10 mouse cellular contexts compared by ENCODE assay signal in genomic region chr8:85513283-85513682, GRCm38 (mm10). TPM values are rescaled to one million over a fixed set of nuclear protein-coding genes. Genes with fewer than 3 reads are reported as not detected.
A peak's percentile ranks its signal among the peaks of the same experiment; 100 is the strongest.
DNase-seq lines count a peak whose midpoint lies in the region; ATAC-seq and TF ChIP-seq lines count a peak whose summit lies in the region.
"Had no signal": no experiment of that assay in that cellular context is flagged by ENCODE, and none has a peak within 500 bp of the region (broad histone marks: within the 10 kb centered on the region; RNA-seq: fewer than 3 reads in every experiment).

No protein-coding gene starts in this region.

- no peak overlapping the region for H3K4me3 ChIP-seq in lung, adult 2 months (replicated peaks; ENCODE audit: extremely low read depth, low read depth, low read length)
- H3K4me3 ChIP-seq: forebrain, embryonic 13.5 days had no signal

- WGBS in lung, adult 2 months, result 51% methylated on average over 4 of the region's 4 CpGs

- TF ChIP-seq CTCF in lung, adult 2 months (IDR thresholded peaks at IDR 0.05; ENCODE audit: insufficient read depth, low read length), result no peak

- no peak for ATAC-seq in monocyte, adult 5-6 weeks (replicated peaks; ENCODE audit: insufficient number of reproducible peaks, low FRiP score, low TSS enrichment, poor library complexity, severe bottlenecking)
- ATAC-seq: forebrain, embryonic 13.5 days had no signal

- H3K4me1 ChIP-seq in lung, adult 2 months (ENCODE audit: control insufficient read depth, insufficient read depth, low read length), result no peaks in the 10 kb centered on the region
- H3K4me1 ChIP-seq: forebrain, embryonic 13.5 days had no signal

- no peak for TF ChIP-seq POLR2A in lung, adult 2 months (IDR thresholded peaks at IDR 0.05; ENCODE audit: borderline replicate concordance, extremely low read depth, low read depth, low read length)

- intact Hi-C loops in gastrocnemius, postnatal 14 days (cut with DNase I; ENCODE audit: low total_unique reads), result no loop called here

- peak; percentile 79 for DNase-seq in gastrocnemius, adult 18-20 months (ENCODE audit: low spot score)
- DNase-seq in gastrocnemius, postnatal 14 days, result no peak
- peak; percentile 14 for DNase-seq in lung, adult 2 months
- DNase-seq in lung, postnatal 4 days, result no peak
- DNase-seq in gastrocnemius, postnatal 25 days, result peak; percentile 75
- DNase-seq in skeletal muscle tissue, adult 2 months (ENCODE audit: low read depth, low spot score), result peak; percentile 90
- DNase-seq: cerebellum, adult 9-10 months; thymus, postnatal 25 days had no signal

RNA-seq across cellular contexts. Expression of gene Gpt2, which starts 20.9 kb away (rescaled TPM):
- 100 to 1,000 TPM; 180 to 289 TPM for total RNA-seq in gastrocnemius, adult 18-20 months (2021)
- total RNA-seq in gastrocnemius, postnatal 14 days (2021), result 100 to 1,000 TPM in 1 of 2 experiments, 10 to 100 TPM in 1; 74.7 to 129 TPM
- 9.6 and 16.4 TPM in 2 replicates for polyA plus RNA-seq in lung, adult 2 months (2012; rRNA removed)
- 100 to 1,000 TPM; 153 to 217 TPM for total RNA-seq in gastrocnemius, postnatal 25 days (2021)
- 0.29 to 1.3 TPM in 2 of 3 replicates, not detected in the other for total RNA-seq in monocyte, adult 5-6 weeks (2017)

RNA-seq across cellular contexts. Expression of gene Dnaja2, which starts 41.9 kb away (rescaled TPM):
- 100 to 1,000 TPM; 217 to 233 TPM for total RNA-seq in gastrocnemius, adult 18-20 months (2021)
- 100 to 1,000 TPM; 177 to 178 TPM for total RNA-seq in gastrocnemius, postnatal 14 days (2021)
- polyA plus RNA-seq in lung, adult 2 months (2012; rRNA removed), result 5.5 and 10.9 TPM in 2 replicates
- total RNA-seq in gastrocnemius, postnatal 25 days (2021), result 100 to 1,000 TPM; 170 to 181 TPM
- total RNA-seq in monocyte, adult 5-6 weeks (2017), result 156 to 218 TPM (median 185 TPM) in 3 replicates

Comparison
In these comparisons a context has a peak if more than half of its experiments do, and no peak if none do; other contexts are left out.
1. DNase-seq: peak in gastrocnemius, adult 18-20 months (single experiment), lung, adult 2 months (single experiment), gastrocnemius, postnatal 25 days (single experiment) and skeletal muscle tissue, adult 2 months (single experiment); none in gastrocnemius, postnatal 14 days (single experiment) and lung, postnatal 4 days (0 of 2).
2. RNA of gene Gpt2, which starts 20.9 kb away (total RNA-seq): 180 to 289 TPM in gastrocnemius, adult 18-20 months, 153 to 217 TPM in gastrocnemius, postnatal 25 days and 74.7 to 129 TPM in gastrocnemius, postnatal 14 days; 0.29 to 1.3 TPM in monocyte, adult 5-6 weeks; every median in the first group is over 10 times any median in the second.